Mouse (Mus musculus): ENCODE measurements around the gene Kcnb1.
"Not testable (repeated sequence)": the region's sequence is repeated elsewhere in the genome, so short reads cannot be mapped to it uniquely, and the experiment has no call there.

The Kcnb1 gene

DNA sequence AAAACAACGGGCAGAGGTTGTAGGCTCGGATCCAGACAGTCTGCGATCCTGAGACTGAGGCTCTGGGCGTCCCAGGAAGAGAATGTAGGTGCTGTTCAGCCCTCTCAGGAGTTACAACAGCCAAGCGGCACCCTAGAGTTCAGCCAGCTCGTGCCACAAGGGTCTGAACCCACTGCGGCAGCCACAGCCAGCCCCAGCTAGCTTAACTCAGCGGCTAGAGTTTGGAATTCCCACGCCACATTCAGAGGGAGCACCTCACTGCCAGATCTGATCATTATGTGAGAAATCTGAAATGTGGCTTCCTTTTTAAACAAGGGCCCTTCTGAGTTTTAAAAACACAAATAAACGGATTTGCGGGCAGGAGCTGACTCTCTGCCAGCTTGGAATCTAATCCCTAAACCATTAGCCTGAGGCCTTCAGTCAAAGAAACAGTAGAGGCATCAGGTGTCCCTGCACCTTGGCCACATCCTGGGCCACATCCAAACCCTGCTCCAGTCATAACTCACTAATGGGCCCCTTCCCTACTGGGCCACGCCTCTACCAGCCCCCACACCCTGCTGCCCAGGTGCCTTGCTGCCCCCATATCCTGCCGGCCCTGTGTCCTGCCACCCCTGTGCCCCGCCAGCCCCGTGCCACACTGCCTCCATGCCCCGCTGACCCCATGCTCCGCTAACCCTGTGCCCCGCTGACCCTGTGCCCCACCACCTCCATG is 16.1 kb upstream of the Kcnb1 start:
- DNase-seq (ENCODE audit: extremely low read depth, low read depth), result no peak

DNA sequence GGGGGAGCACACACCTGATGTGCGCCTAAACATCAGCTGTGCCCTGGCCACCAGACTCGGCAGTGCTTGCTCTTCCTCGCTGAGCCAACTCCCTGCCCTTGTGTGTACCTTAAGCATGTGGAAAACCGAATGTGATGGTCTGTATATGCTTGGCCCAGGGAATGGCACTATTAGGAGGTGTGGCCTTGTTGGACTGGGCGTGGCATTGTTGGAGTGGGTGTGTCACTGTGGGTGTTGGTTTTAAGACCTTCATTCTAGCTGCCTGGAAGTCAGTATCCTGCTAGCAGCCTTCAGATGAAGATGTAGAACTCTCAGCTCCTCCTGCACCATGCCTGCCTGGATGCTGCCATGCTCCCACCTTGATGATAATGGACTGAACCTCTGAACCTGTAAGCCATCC is 14.7 kb upstream of the Kcnb1 start:
- DNase-seq (ENCODE audit: extremely low read depth, low read depth), result not testable (repeated sequence)

DNA sequence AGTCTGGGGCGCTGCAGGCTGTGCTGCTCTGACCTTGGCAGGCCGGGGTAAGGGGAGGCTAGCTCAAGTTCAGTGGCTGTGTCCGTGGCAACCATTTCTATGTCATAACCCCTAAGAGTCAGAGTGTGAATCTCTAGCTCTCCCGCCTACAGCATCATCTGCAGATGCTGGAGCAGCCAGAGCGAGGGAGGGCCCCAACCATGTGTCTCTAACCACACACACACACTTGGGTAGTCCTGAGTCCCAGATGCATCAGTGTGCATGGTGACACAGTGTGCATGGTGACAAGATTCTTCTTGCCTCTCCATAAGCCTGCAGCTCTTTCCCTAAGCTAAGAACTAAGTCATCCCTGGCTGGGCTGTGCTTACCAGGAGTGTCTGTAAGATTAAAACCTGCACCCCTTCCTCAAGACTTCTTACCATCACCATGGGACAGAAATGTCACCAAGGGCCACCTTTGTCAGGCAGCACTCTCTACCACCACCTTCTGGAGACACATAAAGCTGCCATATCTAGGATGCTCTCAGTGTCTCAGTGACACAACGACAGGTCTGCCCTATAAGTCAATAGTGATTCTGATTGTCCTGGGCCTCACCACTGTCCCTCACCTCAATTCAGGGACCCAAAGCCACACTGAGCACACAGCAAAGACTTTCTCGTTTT is 13.7 kb upstream of the Kcnb1 start:
- DNase-seq (ENCODE audit: extremely low read depth, low read depth), result no peak

DNA sequence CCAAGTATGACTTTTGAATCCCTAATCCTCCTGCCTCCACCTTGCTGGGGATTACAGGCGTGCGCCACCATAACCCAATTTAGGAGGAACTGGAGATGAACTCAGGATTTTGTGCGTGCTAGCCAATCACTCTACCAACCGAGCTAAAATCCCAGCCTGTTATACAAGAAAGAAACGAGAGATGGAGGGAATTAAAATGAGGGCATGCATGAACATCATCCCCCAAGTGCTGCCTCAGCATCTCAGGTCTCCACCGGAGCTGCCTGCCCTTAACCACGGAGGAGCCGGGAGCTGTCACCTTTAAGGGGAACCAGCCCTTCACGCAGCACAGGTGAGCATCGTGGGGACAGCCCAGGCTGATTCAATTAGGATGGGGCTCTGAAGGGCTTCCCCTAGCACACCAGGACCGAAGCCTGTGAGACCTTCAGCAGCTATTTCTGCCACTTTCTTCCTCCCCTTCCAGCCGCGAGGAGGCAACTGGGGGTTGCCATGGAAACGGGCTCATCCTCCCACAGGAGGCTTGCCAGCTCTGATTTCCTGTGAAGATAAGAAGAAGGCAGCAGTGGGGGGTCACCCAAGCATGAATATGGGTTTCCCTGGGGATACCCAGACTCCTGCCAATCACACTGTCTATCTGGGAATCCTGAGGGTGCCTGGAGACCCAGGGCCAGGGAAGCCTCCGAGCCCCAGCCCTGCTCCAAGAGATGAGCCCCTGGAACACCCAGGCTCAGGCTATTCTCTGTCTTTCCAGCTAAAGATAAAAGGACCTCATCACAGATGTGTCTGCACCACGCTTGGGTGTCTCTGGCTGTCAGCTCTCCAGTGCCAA is 11.7 kb upstream of the Kcnb1 start:
- no peak for DNase-seq (ENCODE audit: extremely low read depth, low read depth)

DNA sequence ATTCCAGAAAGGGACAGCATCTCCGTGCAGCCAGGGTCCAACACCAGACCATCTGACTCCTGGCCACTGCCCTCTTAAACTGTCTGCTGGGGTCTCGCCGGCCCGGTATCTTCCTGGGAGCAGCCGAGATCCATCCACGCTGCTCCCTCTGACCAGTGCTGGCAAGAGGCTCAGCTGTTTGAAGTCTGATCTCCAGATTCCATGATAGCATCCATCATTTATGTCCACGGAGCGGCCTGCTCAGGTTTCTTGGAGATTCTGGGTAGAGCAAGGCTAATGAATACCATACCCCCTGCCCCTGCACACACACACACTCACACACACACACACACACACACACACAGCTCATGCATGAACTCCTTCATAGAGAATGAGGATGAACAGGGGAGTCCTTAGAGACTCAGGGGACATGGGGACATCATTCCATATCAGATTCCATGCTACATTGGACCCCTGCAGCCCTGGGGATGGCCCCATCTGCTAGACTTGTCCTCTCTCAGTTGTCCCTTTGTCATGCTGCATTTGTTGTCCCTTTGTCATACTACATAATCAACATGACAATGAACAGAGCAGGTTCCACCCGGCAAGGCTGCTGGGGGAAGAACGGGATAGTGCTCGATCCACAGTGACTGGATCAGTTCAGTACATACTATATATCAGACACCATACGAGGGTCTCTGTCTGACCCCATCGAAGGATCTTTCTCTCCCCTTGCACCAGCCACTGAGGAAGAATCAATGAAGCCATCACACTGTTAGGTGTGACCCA is 8.9 kb upstream of the Kcnb1 start:
- no peak for DNase-seq (ENCODE audit: extremely low read depth, low read depth)

DNA sequence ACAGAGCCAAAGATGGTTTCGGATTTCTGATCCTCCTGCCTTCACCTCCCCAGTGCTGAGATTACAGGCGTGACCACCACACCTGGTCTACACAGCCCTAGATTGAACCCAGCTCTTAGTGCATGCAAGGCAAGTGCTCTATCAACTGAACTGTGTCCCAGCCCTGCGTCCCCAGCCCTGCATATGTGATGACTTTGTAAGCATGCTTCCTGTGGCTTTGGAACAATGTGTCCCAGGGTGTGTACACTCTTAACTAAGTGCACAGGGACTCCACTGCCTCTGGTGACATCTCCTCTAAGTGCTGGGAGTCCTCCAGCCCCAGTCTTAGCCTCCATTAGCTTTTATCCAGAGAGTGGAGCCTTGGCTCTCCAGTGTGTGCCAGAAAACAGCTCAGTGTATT is 3.4 kb upstream of the Kcnb1 start:
- no peak for DNase-seq (ENCODE audit: extremely low read depth, low read depth)

DNA sequence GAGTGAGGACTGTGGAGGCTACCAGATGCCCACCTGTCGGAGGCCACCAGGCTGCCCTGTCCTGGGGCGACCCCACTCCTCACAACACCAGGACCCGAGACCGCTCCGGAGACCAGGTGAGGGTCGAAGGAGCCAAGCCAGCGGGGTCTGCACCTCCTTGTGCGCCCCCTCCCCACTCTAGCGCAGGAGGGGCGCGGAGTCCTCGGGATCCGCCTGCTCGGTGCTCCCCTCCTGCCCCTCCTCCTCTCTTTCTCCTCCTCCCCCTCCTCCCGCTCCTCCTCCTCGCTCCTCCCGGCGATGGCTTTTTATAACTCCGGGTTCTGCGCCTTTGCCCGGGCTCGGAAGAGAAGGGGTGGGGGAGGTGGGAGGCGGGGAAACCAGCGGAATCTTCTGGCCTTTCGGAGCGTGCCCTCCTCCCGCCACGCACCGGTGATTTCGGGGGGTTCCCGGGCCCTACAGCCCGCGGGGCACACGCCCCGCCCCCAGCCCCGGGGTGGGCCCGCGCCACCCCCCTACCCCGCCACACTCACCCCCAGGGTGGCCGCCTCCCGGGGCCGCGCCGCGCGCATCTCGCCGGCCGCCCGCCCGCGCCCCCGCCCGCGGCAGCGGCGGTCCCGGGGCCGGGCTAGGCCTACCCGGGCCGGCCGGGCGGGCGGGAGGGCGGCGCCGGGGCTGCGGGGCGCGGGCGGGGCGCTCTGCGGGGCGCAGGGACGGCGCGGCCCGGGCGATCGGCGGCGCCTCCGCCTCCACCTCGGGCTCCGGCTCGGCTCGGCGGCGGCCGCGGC is 472 bp downstream of the Kcnb1 start:
- DNase-seq (ENCODE audit: extremely low read depth, low read depth), result no peak

DNA sequence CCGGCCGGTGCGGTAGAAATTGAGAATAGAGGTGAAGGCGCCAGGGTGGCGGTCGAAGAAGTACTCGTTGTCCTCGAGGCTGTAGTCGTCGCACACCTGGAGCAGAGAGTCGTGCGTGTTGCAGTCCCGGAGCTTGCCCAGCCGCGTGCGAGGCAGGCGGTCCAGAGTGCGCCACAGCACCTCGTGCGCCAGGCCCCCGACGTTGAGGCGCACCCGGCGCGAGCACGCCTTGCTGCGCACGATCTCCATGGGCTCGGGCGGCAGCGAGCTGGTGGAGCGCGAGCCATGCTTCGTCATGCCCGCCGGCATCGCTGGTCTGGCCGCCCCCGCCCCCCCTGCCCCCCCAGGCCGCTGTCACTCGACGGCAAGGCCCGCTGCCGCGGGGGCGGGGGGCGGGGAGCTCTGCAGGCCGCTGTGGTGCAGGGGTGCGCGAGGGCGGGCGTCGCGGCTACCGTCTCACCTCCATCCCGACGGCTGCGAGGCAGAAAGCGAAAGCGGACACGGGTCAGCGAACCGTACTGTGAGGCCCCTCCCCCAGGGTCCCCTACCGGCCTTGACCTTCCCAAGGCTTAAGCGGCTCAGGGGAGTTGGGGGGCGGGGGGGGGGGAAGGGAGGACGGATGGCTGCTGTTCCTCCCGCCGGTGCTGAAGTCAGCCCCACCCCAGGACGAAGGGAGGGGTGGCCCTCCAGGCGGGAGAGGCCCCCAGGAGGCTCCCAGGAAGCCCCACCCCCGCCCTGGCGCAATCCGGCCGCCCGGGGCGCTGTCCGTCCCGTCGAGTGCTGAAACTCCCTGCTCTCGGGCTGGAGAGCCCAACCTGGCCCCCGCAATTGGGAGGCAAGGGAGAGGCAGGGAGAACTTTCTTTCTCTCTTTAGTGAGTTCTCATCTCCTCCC is 1.4 kb downstream of the Kcnb1 start:
- DNase-seq (ENCODE audit: extremely low read depth, low read depth), result no peak

DNA sequence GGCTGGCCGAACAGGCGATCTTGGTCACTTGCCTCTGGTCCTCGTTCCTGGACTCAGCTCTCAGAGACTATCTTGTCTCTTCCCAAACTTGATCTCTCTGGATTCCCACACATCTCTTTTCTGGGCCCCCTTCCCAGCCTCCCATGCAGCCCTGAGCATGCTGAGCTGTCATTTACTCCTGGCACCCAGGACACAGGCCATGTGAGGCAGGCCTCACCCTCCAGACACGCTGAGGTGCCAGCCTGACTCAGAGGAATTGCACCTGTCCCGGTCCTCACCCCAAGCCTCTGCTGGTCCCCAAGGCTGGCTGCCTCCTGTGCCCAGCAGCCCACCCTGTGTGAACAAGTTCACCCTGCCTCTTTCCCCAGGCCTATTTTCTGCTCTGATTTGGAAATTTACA is 2.8 kb downstream of the Kcnb1 start:
- DNase-seq (ENCODE audit: extremely low read depth, low read depth), result no peak

DNA sequence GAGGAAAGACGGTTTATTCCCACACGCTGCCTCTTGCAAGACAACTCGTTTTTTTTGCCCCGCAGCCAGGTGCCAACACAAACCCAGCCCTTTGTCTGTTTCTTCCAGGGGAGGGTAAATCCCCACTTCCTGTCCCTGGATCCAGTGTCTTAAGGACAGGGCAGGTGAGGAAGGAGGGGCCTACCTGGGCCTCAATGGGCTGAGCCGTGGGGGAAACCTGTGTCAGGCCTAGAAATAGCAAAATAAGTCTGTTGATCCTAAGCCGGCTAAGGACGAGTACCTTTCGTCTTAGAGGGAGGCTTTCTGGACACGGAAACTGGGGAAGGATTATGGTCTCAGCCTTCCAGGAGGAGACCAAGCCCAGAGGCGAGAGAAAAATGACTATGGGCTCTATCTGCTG is 3.4 kb downstream of the Kcnb1 start:
- no peak for DNase-seq (ENCODE audit: extremely low read depth, low read depth)

DNA sequence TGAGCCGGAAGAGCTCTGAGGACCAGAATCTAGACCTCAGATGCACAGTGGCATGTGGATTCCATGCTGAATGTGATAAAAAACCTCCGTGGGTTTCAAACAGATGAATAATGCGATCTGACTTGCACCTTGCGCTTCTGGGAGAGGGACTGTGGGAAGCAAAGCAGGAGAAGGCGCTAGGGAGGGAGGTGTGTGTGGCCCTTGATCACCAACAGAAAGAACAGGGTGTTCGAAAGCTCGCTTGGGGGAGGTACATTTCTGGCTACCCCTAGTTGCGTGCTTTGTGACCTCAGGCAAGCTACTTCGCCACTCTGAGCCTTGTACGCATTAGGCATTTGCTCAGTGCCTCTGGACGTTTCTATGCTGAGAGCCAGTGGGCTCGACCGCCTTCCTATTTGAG is 4.0 kb downstream of the Kcnb1 start:
- no peak for DNase-seq (ENCODE audit: extremely low read depth, low read depth)

DNA sequence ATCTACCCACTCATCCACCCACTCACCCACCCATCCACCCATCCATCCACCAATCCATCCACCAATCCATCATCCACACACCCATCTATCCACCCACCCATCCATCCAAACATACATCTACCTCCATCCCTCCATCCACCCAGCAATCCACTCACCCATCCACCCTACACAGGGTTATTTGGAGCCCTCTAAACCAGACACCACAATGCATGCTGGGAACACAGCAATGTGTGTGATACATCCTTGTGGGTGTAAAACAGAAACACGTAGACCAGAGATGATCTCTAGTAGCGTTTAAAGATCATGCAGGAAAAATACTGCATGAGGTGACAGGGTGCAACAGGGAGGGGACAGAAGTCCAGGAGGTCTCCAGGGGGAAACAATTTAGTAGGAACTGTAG is 4.5 kb downstream of the Kcnb1 start:
- DNase-seq (ENCODE audit: extremely low read depth, low read depth), result no peak

DNA sequence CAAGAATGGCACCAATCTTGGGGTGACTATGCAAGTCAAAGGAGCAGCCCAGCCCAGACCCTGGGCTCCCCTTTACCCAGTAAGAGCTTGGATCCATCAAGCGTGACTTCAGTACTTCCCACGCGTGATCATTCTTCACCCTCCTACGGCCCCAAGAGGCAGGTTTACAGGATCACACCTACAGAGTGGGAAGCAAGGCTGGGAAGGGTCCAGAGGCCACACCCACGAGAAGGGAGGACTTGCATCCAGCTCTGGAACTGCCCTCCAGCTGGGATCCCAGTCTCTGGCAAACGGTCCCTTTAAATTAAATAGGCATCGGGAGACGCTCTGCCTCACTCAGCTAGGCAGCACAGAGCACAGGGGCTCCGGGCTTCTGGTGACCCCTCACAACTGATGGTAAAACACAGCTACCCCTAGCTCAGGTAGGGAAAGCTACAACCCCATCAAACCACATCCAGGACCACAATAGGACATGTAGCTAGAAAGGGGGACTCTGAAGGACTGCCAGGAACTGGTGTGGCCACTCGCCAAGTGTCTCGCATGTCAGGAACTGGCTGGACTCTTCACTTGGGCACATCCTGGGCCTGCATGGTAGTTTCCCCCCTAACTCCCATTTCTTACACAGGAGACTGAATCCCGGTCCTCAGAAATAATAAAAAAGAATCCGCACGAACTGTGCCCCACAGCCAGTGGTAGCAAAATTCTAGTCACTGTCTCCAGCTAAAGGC is 8.1 kb downstream of the Kcnb1 start:
- no peak for DNase-seq (ENCODE audit: extremely low read depth, low read depth)

DNA sequence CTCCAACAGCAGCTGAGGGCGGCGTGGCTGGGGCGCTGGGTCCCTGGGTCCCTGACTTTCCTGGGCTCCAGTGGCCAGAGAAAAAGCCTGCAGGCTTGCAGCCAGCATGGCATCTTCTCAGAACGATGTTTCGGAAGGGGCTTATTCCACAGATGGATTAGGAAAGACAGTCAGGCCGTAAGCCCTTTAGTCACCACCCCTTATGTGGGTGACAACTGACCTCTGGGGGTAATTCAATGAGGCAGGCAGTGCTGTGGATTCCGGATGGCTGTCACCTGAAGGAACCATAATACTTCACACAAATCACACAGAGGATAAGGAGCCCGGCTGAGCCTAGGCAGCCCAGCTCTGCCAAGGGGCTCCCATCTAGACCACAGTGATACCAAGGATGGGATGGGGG is 8.9 kb downstream of the Kcnb1 start:
- no peak for DNase-seq (ENCODE audit: extremely low read depth, low read depth)

DNA sequence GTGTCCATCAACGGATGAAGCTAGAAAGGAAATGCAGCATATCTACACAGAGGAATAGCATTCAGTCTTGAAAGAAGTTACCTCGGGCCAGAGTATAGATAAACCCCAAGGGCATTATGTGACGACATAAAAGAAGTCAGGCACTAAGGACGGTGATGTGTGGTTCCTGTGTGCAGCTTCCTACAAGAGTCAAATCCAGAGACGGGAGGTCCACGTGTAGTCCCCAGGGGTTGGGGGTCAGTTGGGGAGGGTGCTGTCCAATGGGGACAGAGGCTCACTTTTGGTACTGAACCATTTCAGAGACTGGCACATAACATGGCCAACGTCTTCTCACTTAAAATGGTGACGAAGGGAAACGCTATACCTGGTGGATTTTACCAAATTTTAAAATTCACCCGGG is 10.7 kb downstream of the Kcnb1 start:
- no peak for DNase-seq (ENCODE audit: extremely low read depth, low read depth)

DNA sequence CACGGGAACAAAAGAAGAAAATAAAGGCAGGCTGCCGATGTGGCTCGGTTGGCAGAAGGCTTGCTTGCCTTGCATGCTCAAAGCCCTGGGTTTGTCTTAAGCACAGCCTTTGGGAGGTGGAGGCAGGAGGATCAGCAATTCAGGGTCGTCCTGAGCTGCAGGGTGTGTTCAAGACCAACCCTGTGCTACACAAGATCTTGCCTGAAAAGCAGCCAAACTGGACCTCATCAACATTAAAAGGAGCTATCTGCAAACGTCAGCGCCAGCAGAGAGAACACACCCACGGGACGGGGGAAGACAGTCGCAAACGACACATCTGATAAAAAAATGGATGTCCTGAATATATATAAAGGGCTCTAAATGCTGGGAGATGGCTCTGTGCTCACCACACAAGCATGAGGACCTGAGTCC is 12.7 kb downstream of the Kcnb1 start:
- DNase-seq (ENCODE audit: extremely low read depth, low read depth), result peak; percentile 6

DNA sequence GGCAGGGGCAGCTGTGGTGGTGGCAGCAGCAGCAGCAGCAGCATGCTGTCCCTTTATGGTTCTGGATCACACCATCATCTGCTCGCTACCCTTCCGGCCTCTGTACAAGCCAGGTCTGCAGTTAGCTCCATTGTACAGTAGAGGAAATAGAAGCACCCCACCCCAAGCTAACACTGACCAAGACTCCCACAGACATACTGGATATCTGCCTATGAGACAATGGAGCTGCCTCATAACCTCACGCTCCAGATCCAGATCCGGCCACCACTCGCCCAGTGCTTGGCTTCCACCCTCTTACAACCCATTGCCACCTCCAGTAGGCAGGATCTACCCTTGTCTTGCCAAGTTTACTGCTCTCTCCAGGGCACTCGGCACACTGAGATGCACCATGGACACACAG is 14.7 kb downstream of the Kcnb1 start:
- no peak for DNase-seq (ENCODE audit: extremely low read depth, low read depth)

DNA sequence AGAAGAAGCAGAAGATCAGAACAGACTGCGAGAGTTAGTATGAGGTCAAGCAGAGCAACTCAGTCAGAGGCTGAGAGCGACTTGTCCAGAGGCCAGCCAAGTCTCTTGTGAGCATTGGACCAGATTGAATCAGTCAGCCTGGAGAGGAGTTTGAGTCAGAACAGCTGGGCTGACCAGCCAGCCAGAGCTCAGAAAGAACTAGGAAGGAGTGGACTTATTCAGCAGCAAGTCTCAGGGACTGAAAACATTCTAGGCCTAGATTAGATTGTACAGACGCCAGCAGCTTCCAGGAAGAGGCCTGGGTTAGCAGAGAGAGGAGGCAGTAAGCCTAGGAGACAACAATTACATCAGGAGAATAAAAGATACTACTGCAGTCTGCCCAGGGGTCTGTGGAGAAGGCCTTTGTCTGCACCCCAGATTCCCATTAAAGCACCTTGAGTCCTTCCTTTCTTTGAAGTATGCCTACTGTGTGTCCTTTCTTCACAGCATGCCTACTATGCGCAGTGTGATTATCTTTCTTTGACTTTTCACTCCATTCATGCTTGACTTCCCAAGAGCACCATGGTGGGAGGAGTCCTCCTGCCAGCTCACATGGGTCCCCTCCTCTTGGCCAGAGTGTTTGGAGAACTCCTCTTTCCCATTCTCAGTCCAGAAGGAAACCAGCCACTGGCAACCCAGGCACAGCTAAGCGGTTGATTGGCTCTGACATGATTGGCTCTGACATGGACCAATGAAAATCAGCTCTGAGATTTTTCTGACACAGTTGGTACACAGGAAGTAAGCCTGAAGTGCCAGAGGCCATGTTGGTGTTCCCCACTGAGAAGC is 16.7 kb downstream of the Kcnb1 start:
- DNase-seq (ENCODE audit: extremely low read depth, low read depth), result no peak
